Mouse (Mus musculus) cortical plate, adult 2 months (tissue): ENCODE measurements around the gene Dusp2.

Source experiments
- CTCF ChIP-seq: fragments of 200-500 bp; IDR thresholded peaks from 2 replicates; pipeline ENCODE4 v1.5.1; 2011; ENCODE audit warnings: mild to moderate bottlenecking, control low read depth, low read length; ENCODE audit not compliant: insufficient read depth; ENCODE audit errors: extremely low read depth
- POLR2A ChIP-seq: fragments of 200-500 bp; IDR thresholded peaks from 2 replicates; pipeline ENCODE4 v1.6.1; 2011; ENCODE audit warnings: mild to moderate bottlenecking, low read length, control low read depth; ENCODE audit not compliant: insufficient read depth; ENCODE audit errors: extremely low read depth

- TF ChIP-seq CTCF (peak; percentile 80), POLR2A (no peak)
Measured at GRCm38 (mm10) chr2:127341159-127341558, 5.2 kb downstream of the Dusp2 start.
